Mouse (Mus musculus): ENCODE measurements around the gene Nudt6.

The Nudt6 gene

DNA sequence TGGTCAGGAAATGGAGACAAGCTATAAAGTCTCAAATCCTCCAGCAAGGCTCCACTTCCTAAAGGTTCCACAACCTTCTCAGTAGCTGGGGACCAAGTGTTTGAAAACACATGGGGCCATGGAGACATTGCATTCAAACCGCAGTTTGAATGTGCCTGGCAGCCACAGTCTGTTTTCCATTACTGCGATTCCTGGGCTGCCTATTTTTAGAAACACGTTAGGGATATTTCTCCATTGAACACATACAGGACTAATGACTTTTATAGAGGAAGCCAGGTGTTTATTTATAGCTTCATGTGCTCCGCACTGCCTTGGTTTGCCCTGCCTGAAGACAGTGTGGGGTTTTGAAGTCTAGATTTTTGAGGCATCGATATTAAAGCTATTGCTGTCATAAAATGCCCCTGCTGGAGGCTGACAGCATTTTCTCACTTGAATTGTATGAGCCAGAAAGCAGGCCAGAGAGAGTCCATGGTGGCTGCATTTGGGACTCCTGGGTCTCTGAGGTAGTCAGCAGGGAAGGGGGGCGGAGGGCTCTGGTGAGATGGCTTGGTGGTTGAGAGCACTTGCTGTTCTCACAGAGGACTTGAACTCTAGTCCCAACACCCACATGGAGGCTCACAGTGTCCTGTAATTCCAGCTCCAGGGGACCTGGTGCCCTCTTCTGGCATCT is 36.8 kb downstream of the Nudt6 start:
- no peak for DNase-seq (ENCODE audit: low read depth)

DNA sequence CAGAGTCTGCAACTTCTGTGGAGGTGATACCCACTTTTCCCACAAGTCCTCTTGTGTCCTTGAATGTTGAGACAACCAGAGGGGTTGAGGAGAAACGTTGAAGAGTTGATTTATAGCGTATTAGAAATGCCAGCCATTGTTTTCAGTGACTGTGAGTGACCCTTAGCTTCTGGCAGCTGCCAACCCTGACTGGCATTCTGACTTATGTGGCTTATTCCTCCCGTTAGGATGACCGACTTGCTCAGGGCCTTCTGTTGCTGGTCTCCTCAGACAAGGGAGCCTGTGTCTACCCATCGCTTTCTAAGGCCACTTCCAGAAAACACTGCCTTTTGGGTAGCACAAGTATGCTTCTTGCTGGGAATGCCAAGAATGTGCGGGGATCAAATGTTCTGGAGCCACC is 38.6 kb downstream of the Nudt6 start:
- DNase-seq (ENCODE audit: low read depth): no peak

DNA sequence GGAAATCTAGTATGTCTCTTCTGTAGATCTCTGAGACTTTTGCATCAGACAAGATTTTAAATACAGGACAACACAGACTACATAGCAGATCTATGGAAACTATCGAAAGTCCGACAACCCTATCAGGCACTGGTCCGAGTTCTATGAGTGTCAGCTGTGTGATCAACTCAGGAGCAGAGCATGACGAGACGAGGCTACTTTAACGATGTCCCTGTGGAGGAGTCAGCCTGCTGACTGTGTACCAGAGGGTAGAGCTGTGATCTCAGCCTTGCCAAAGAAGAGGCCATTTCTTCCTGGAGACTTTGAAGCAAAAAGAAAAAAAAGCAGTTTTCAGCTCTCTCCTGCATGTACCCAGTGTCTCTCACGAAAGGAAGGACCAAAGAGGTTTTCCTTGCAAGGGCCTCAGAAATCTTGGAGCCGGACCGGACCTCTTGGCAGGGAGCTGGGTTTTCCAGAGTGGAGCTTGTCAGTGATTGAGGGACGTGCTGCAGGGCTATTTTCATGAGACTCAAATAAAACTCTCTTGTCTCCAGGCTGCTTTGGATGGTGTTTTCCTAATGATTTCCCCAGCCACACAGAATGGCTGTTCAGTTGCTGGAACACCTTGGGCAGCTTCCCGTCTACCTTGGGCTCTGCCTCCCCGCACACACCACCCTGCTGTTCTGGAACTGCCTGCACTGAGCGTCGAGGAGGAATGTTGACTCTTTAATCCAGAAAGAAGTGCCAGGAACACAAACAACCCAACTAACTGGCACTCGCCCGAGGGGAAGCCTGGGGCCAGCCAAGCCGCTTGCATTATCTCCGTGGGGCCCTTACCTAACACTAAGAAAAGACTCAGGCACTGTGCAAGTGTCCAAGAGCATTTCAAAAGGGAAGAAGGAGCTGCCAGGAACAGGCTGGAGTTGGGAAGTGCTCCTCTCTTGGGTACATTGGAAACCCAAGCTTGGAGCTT is 39.8 kb downstream of the Nudt6 start:
- no peak for DNase-seq (ENCODE audit: low read depth)

DNA sequence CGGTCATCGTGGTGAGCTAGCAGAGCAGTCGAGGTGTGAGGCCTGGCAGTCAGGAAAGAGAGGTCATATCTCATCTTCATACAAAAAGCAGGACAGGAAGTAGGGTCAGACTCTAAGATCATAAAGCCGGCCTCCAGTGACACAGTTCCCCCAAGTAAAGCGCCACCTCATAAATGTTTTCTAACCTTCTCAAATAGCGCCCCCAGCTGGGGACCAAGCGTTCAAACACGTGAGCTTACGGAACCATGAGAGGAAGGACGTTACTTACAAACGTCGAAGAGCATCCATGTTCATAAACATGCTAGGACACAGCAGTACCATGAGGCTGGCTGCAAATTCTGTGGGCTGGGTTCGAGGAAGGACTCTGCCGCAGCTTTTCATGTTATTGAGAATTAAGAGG is 40.8 kb downstream of the Nudt6 start:
- DNase-seq (ENCODE audit: low read depth): peak; percentile 30

DNA sequence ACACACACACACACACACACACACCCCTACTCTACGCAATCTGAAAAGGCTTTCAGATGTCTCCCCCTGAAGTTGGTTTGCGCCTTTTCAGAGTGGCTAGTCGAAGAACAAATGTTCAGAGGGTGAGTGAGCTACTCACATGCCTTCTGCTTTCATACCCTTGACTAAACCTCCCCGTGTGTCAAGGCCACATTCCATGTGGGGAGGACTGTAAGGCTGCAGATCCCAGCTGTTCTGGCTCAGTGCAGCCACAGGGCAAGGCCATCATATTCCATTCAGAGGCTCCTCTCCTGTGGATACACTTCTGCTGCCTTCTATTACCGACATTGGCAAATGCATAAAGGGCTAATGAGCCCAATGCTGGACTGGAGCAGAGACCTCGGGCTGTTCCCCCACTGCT is 41.6 kb downstream of the Nudt6 start:
- no peak for DNase-seq (ENCODE audit: low read depth)

DNA sequence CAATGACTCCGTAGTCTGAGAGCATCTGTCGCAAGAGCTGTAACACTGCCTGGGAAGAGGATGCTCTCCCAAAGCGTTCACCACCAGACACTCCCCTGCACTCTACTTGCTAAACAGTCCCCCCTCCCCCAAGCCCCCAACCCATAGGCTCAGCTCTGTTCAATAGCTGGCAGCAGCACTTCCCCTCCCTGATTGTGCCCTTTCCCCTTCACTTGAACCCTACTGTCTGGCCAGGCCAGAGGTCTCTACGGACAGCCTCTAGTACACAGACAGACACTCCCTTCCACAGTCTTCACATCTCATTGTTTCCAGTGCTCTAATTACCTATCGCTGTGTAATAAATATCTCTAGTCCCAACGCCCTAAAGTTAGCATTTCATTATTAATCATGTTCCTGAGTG is 42.1 kb downstream of the Nudt6 start:
- DNase-seq (ENCODE audit: low read depth): no peak

DNA sequence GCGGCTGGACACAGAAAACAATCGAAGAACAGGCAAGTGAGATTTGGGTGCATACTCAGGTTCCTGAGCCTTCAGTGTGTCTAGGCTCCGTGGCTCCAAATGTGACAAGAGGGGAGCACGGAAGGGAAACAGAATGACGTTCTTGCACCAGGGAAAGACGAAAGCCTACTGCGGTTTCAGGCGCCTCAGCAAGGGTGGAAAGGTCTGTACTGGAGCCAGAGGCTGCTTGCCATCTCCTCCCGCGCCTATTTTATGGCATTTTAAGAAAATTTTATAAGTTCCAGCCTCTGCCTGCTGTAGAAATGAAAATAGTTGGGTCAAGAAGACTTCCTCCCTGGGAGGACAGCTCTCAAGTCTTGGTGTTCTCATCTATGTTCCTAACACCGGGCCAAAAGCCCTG is 46.3 kb downstream of the Nudt6 start:
- DNase-seq (ENCODE audit: low read depth): no peak

DNA sequence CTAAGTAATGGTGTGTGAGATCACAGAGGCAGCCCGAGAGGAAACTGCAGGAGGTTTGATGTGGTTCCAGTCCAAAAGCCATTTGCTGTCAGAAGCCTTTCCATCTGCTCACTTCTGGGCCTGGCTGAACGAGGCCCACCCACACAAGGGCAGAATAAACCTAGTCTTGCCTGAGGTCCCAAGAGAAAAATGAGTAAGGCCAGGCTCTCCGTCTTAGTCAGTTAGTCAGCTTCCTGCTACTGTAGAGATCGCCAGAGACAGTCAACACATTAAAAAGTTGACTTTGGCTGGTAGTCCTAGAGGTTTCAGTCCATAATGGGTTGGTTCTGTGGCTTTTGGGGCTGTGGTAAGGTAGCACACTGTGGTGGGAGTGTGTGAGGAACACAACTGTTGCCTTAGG is 49.6 kb downstream of the Nudt6 start:
- peak; percentile 6 for DNase-seq (ENCODE audit: low read depth)

DNA sequence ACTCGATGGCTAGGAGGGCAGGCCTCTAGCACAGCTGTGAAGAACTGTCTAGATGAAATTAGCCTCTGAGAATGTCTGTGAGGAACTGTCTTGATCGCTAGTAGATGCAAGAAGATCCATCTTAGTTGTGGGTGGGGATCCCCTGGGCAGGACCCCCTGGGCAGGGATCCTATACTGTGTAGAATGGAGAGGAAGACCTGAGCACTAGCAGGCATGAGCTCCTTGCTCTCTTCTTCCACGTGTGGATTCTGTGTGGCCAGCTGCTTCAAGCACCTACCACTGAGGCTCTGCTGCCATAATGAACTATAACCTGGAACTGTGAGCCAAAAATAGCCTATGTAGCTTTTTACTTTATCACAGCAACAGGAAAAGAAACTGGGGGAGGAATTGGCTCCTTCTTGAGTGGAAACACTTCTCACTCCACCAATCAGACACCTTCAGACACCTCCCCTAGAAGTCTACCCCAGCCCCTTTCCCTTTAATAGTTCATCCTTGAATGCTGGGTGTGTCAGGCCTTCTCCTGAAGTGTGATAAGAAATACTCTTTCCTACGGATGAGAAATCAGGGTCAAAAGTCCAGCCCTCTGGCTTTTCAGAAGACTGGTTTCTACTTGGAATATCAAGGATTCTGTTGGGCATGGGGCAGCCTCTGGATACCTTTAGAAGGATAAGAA is 53.5 kb downstream of the Nudt6 start:
- DNase-seq (ENCODE audit: low read depth): no peak

DNA sequence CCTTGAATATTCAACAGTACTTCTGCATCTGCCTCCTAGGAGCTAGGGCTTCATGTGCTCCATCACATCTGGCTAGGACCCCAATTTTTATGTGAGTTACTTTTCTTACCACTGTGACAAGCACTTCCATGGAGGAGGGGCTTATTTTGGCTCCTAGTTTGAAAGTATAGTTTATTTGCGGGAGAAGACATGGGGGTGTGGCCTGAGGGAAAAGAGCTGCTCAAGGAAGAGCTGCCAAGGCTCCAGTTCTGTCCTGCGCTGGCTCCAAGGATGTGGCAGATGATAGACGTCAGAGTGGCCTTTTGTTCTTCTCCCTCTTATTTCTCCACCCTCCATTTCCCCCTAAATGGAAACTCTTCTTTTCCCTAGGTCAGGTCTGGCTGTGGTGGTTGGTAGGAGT is 54.0 kb downstream of the Nudt6 start:
- no peak for DNase-seq (ENCODE audit: low read depth)

DNA sequence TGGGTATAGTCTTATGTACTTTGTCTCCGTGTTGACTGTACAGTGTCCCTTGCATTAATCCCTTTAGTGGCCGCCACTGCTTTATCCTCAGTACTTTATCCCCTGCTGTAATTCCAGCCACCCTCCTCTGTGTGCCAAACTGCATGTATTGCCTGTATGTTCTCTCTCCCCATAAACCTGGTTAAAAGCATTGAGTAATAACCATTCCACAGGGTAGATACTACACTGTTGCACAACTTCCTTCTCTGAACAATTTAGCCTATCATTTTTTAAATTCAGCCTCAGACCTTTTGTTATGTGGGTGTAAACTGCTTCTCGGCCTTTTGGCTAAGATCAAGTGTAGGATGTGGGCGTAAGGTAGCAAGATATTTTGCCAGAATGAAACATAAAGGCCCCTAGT is 54.9 kb downstream of the Nudt6 start:
- DNase-seq (ENCODE audit: low read depth): no peak

DNA sequence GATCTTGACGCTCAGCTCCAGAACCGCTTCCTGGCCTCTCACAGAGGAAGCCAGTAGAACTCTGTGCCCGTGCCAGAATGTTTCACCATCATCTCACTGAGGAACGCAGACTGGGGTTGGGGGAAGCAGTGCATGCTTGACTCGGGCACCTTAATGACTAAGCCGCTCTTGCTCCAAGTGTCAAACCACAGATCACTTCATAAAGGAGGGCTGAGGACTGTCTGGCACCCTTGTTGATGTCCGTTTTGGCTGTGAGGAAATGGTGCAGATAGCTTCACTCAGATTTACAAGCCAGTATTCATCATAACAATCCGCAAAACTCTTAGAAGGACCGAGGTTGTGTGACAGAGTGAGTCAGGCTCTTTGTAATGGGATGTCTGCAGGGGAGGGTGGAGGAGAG is 59.3 kb downstream of the Nudt6 start:
- no peak for DNase-seq (ENCODE audit: low read depth)
